Mouse (Mus musculus): ENCODE measurements around the gene Gm2696. TPM values are rescaled to one million over a fixed set of nuclear protein-coding genes. Genes with fewer than 3 reads are reported as not detected.
"Not testable (repeated sequence)": the region's sequence is repeated elsewhere in the genome, so short reads cannot be mapped to it uniquely, and the experiment has no call there.

The Gm2696 gene
- polyA plus RNA-seq (2015; fragmentation: Nextera tagmentation; extraction: Ambion mirVana): not detected in 2 replicates

GRCm38 (mm10) chr10:77814382-77814781, at the start of gene Gm2696:
TSS of gene Gm2696 (plus strand) at chr10:77814682.
- no peak within 1 kb of the TSS for H3K4me2 ChIP-seq (replicated peaks; ENCODE audit: low read depth)
- H3K27ac ChIP-seq (replicated peaks): no peak within 1 kb of the TSS
- ATAC-seq (ENCODE audit: low FRiP score, low TSS enrichment) (no peak), DNase-seq (ENCODE audit: low spot score) (no peak)
- TF ChIP-seq EP300 (optimal IDR thresholded peaks at IDR 0.05): no peak
- no peak for TF ChIP-seq CTCF (IDR thresholded peaks at IDR 0.05; ENCODE audit: low read depth)
- H3K9me3 ChIP-seq (ENCODE audit: control insufficient read depth, low read length): no peaks in the 10 kb centered on the region
- H3K27me3 ChIP-seq (ENCODE audit: control insufficient read depth, insufficient read depth, low read length): no peaks in the 10 kb centered on the region
- no peak within 1 kb of the TSS for H3K4me3 ChIP-seq (ENCODE audit: low read depth, low read length)
- no peak within 1 kb of the TSS for H3K9ac ChIP-seq (ENCODE audit: low read length)
- 41% methylated on average over 4 of the region's 4 CpGs for WGBS
- H3K36me3 ChIP-seq (ENCODE audit: control insufficient read depth, insufficient read depth, low read length): no peaks in the 10 kb centered on the region
- no peaks in the 10 kb centered on the region for H3K4me1 ChIP-seq (replicated peaks; ENCODE audit: control insufficient read depth, insufficient read depth)

GRCm38 (mm10) chr10:77769727-77770126, 44.8 kb upstream of the Gm2696 start:
- Histone ChIP-seq H3K9ac (ENCODE audit: low read length) (no peak overlapping the region), H3K27me3 (ENCODE audit: control insufficient read depth, insufficient read depth, low read length) (no peaks in the 10 kb centered on the region), H3K9me3 (ENCODE audit: control insufficient read depth, low read length) (no peaks in the 10 kb centered on the region), H3K27ac (replicated peaks) (no peak overlapping the region), H3K36me3 (ENCODE audit: control insufficient read depth, insufficient read depth, low read length) (no peaks in the 10 kb centered on the region), H3K4me2 (replicated peaks; ENCODE audit: low read depth) (no peak overlapping the region), H3K4me1 (replicated peaks; ENCODE audit: control insufficient read depth, insufficient read depth) (no peaks in the 10 kb centered on the region), H3K4me3 (ENCODE audit: low read depth, low read length) (no peak overlapping the region)
- no peak for TF ChIP-seq EP300 (optimal IDR thresholded peaks at IDR 0.05)
- no peak for TF ChIP-seq CTCF (IDR thresholded peaks at IDR 0.05; ENCODE audit: low read depth)
- 76% methylated on average over 1 of the region's 1 CpGs for WGBS
- DNase-seq (ENCODE audit: low spot score): no peak
- ATAC-seq (ENCODE audit: low FRiP score, low TSS enrichment): no peak

- not testable (repeated sequence) for H3K4me3 ChIP-seq (ENCODE audit: low read depth, low read length); ATAC-seq (ENCODE audit: low FRiP score, low TSS enrichment); H3K9ac ChIP-seq (ENCODE audit: low read length); H3K27me3 ChIP-seq (ENCODE audit: control insufficient read depth, insufficient read depth, low read length); H3K4me1 ChIP-seq (replicated peaks; ENCODE audit: control insufficient read depth, insufficient read depth); H3K9me3 ChIP-seq (ENCODE audit: control insufficient read depth, low read length); H3K27ac ChIP-seq (replicated peaks); H3K4me2 ChIP-seq (replicated peaks; ENCODE audit: low read depth); DNase-seq (ENCODE audit: low spot score); H3K36me3 ChIP-seq (ENCODE audit: control insufficient read depth, insufficient read depth, low read length)
- 43% methylated on average over 1 of the region's 1 CpGs for WGBS
Measured at GRCm38 (mm10) chr10:77771225-77771624, 43.3 kb upstream of the Gm2696 start, which contains the start of gene Gm3238. TSS of gene Gm3238 (minus strand) at chr10:77771325.

- H3K9ac ChIP-seq (ENCODE audit: low read length); H3K27ac ChIP-seq (replicated peaks); H3K27me3 ChIP-seq (ENCODE audit: control insufficient read depth, insufficient read depth, low read length); H3K9me3 ChIP-seq (ENCODE audit: control insufficient read depth, low read length); H3K36me3 ChIP-seq (ENCODE audit: control insufficient read depth, insufficient read depth, low read length); H3K4me2 ChIP-seq (replicated peaks; ENCODE audit: low read depth); DNase-seq (ENCODE audit: low spot score); H3K4me3 ChIP-seq (ENCODE audit: low read depth, low read length); H3K4me1 ChIP-seq (replicated peaks; ENCODE audit: control insufficient read depth, insufficient read depth); ATAC-seq (ENCODE audit: low FRiP score, low TSS enrichment): not testable (repeated sequence)
- WGBS: no CpG with 5 or more reads among the region's 3 CpGs
Measured at GRCm38 (mm10) chr10:77772142-77772541, 42.3 kb upstream of the Gm2696 start.

GRCm38 (mm10) chr10:77776844-77777243, 37.6 kb upstream of the Gm2696 start, which contains the start of gene Gm7138:
TSS of gene Gm7138 (minus strand) at chr10:77776944.
- DNase-seq (ENCODE audit: low spot score): not testable (repeated sequence)
- WGBS: 75% methylated on average over 1 of the region's 1 CpGs

GRCm38 (mm10) chr10:77782442-77782841, 32.0 kb upstream of the Gm2696 start, which contains the start of gene Gm3250:
TSS of gene Gm3250 (minus strand) at chr10:77782542.
- H3K27ac ChIP-seq (replicated peaks); H3K9me3 ChIP-seq (ENCODE audit: control insufficient read depth, low read length); ATAC-seq (ENCODE audit: low FRiP score, low TSS enrichment); H3K4me1 ChIP-seq (replicated peaks; ENCODE audit: control insufficient read depth, insufficient read depth); H3K4me3 ChIP-seq (ENCODE audit: low read depth, low read length); H3K27me3 ChIP-seq (ENCODE audit: control insufficient read depth, insufficient read depth, low read length); H3K9ac ChIP-seq (ENCODE audit: low read length); H3K4me2 ChIP-seq (replicated peaks; ENCODE audit: low read depth); H3K36me3 ChIP-seq (ENCODE audit: control insufficient read depth, insufficient read depth, low read length); DNase-seq (ENCODE audit: low spot score): not testable (repeated sequence)
- WGBS: 60% methylated on average over 1 of the region's 1 CpGs

More at GRCm38 (mm10) chr10:77776844-77777243, 37.6 kb upstream of the Gm2696 start, which contains the start of gene Gm7138:
- not testable (repeated sequence) for H3K4me1 ChIP-seq (replicated peaks; ENCODE audit: control insufficient read depth, insufficient read depth); ATAC-seq (ENCODE audit: low FRiP score, low TSS enrichment); H3K4me3 ChIP-seq (ENCODE audit: low read depth, low read length); H3K9me3 ChIP-seq (ENCODE audit: control insufficient read depth, low read length); H3K9ac ChIP-seq (ENCODE audit: low read length); H3K36me3 ChIP-seq (ENCODE audit: control insufficient read depth, insufficient read depth, low read length); H3K27me3 ChIP-seq (ENCODE audit: control insufficient read depth, insufficient read depth, low read length); H3K27ac ChIP-seq (replicated peaks); H3K4me2 ChIP-seq (replicated peaks; ENCODE audit: low read depth)

GRCm38 (mm10) chr10:77783396-77783795, 31.1 kb upstream of the Gm2696 start:
- WGBS: 77% methylated on average over 1 of the region's 3 CpGs
- H3K4me1 ChIP-seq (replicated peaks; ENCODE audit: control insufficient read depth, insufficient read depth); ATAC-seq (ENCODE audit: low FRiP score, low TSS enrichment); H3K4me3 ChIP-seq (ENCODE audit: low read depth, low read length); DNase-seq (ENCODE audit: low spot score); H3K36me3 ChIP-seq (ENCODE audit: control insufficient read depth, insufficient read depth, low read length); H3K27me3 ChIP-seq (ENCODE audit: control insufficient read depth, insufficient read depth, low read length); H3K4me2 ChIP-seq (replicated peaks; ENCODE audit: low read depth); H3K9me3 ChIP-seq (ENCODE audit: control insufficient read depth, low read length); H3K9ac ChIP-seq (ENCODE audit: low read length); H3K27ac ChIP-seq (replicated peaks): not testable (repeated sequence)

- WGBS: no CpG with 5 or more reads among the region's 1 CpGs
- not testable (repeated sequence) for ATAC-seq (ENCODE audit: low FRiP score, low TSS enrichment); H3K27me3 ChIP-seq (ENCODE audit: control insufficient read depth, insufficient read depth, low read length)
Measured at GRCm38 (mm10) chr10:77787876-77788275, 26.6 kb upstream of the Gm2696 start, which contains the start of gene Gm7137. TSS of gene Gm7137 (minus strand) at chr10:77788200.

More at GRCm38 (mm10) chr10:77787876-77788275, 26.6 kb upstream of the Gm2696 start, which contains the start of gene Gm7137:
- not testable (repeated sequence) for DNase-seq (ENCODE audit: low spot score); H3K4me2 ChIP-seq (replicated peaks; ENCODE audit: low read depth); H3K4me1 ChIP-seq (replicated peaks; ENCODE audit: control insufficient read depth, insufficient read depth); H3K9ac ChIP-seq (ENCODE audit: low read length); H3K4me3 ChIP-seq (ENCODE audit: low read depth, low read length); H3K9me3 ChIP-seq (ENCODE audit: control insufficient read depth, low read length); H3K36me3 ChIP-seq (ENCODE audit: control insufficient read depth, insufficient read depth, low read length); H3K27ac ChIP-seq (replicated peaks)

Measured in stomach, postnatal 0 days (tissue).